Mouse (Mus musculus) heart, postnatal 0 days (tissue): ENCODE measurements around the gene Cd79a.

ENCODE experiments used
- CTCF ChIP-seq: IDR thresholded peaks from 2 replicates; pipeline ENCODE4 v1.5.1; 2016; ENCODE audit warnings: antibody characterized with exemption, control low read depth, low read depth
- EP300 ChIP-seq: IDR thresholded peaks from 2 replicates; pipeline ENCODE4 v1.6.1; 2016; ENCODE audit warnings: antibody characterized with exemption, low read depth

DNA sequence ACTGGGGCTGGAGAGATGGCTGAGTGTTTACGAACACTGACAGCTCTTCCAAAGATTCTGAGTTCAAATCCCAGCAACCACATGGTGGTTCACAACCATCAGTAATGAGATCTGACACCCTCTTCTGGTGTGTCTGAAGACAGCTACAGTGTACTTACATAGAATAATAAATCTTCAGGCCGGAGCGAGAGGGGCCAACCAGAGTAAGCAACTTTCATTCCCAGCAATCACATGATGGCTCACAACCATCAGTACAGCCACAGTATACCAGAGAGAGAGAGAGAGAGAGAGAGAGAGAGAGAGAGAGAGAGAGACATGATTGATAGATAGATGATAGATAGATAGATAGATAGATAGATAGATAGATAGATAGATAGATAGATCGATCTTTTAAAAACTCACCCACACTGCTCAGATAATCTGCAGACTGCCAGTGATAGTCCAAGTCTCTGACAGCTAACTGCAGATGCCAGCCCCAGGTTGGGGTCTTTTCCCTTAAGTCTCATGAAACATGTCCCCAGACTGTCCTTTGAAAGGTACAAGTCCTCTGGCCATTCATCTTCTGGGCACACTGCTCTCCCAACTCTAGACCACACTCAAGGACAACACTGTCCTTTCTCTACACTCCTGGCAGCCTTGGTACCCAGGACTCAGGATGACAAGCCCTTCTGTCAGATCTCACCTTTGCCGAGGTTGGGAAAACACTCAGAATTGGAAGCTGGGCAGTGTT, 45.4 kb upstream of the Cd79a start:
- no peak for TF ChIP-seq CTCF
- TF ChIP-seq EP300 = no peak
